Mouse (Mus musculus) hindbrain, embryonic 14.5 days (tissue): ENCODE measurements around the gene Armh3. TPM values are rescaled to one million over a fixed set of nuclear protein-coding genes. Genes with fewer than 3 reads are reported as not detected.

Experiments used
- ATAC-seq: fragments of 200-750 bp; cut with Nextera tagmentation; 2 replicates; pipeline ENCODE4 v1.8.0; 2017; ENCODE audit warnings: moderate number of reproducible peaks, mild to moderate bottlenecking, moderate TSS enrichment, moderate library complexity; ENCODE audit not compliant: low FRiP score
- DNase-seq: peaks from one replicate; pipeline ENCODE4 v3.0.0-alpha.2; 2015; ENCODE audit warnings: low spot score
- H3K27ac ChIP-seq: fragments of 300-500 bp; sonication (generic); 2 replicates; pipeline ENCODE4 v1.5.1; 2014; ENCODE audit warnings: mild to moderate bottlenecking, moderate library complexity
- H3K27me3 ChIP-seq: fragments of 300-500 bp; sonication (generic); 2 replicates; pipeline ENCODE4 v1.6.1; 2014; ENCODE audit warnings: mild to moderate bottlenecking, low read length, mixed read lengths; ENCODE audit not compliant: control insufficient read depth, insufficient read depth
- H3K36me3 ChIP-seq: fragments of 300-500 bp; sonication (generic); replicated peaks from 2 replicates; pipeline ENCODE4 v1.6.1; 2014; ENCODE audit not compliant: control insufficient read depth, insufficient read depth
- H3K4me1 ChIP-seq: fragments of 300-500 bp; sonication (generic); replicated peaks from 2 replicates; pipeline ENCODE4 v1.6.1; 2014; ENCODE audit warnings: antibody characterized with exemption, low read length, mixed read lengths; ENCODE audit not compliant: control insufficient read depth, insufficient read depth
- H3K4me2 ChIP-seq: fragments of 300-500 bp; sonication (generic); replicated peaks from 2 replicates; pipeline ENCODE4 v1.6.1; 2014; ENCODE audit warnings: mild to moderate bottlenecking, moderate library complexity
- H3K4me3 ChIP-seq: fragments of 300-500 bp; sonication (generic); replicated peaks from 2 replicates; pipeline ENCODE4 v1.5.1; 2014; ENCODE audit warnings: mild to moderate bottlenecking, low read length
- H3K9ac ChIP-seq: fragments of 300-500 bp; sonication (generic); 2 replicates; pipeline ENCODE4 v1.6.1; 2014
- H3K9me3 ChIP-seq: fragments of 300-500 bp; sonication (generic); 2 replicates; pipeline ENCODE4 v1.6.1; 2016; ENCODE audit warnings: low read length; ENCODE audit not compliant: control insufficient read depth
- WGBS: fragments of 180-500 bp; shearing (Covaris S2); extraction: QIAGEN DNeasy Blood & Tissue Kit; methylation state at CpG from one replicate; pipeline ENCODE4 v1.1.7; 2014; 5-methylcytosine and 5-hydroxymethylcytosine counted together
- polyA plus RNA-seq: library from polyadenylated mRNA; unstranded; fragments of >200 nt; fragmentation: Nextera tagmentation; extraction: Ambion mirVana; gene quantifications from 2 replicates; pipeline ENCODE4 v1.2.1, GENCODE M21; 2014

Gene Armh3
- polyA plus RNA-seq, 1 experiment from 2014 or later: 18.7 TPM

- Histone ChIP-seq H3K27ac (no peak overlapping the region), H3K9me3 (no peaks in the 10 kb centered on the region), H3K27me3 (no peaks in the 10 kb centered on the region), H3K4me3 (no peak overlapping the region), H3K36me3 (no peaks in the 10 kb centered on the region), H3K4me1 (0 out of 2 replicates have a peak, but pooled peaks cover 3% of the 10 kb centered on the region), H3K4me2 (peak overlapping the region; percentile 19; the same call in 1 of the 2 replicates), H3K9ac (no peak overlapping the region)
- DNase-seq (no peak), ATAC-seq (no peak)
- WGBS: 13% methylated on average over 15 of the region's 15 CpGs
Measured at GRCm38 (mm10) chr19:45796061-45796556, 202.2 kb downstream of the Armh3 start.

GRCm38 (mm10) chr19:45795406-45795944 is 202.8 kb downstream of the Armh3 start:
- Histone ChIP-seq H3K4me3 (no peak overlapping the region), H3K4me2 (peak overlapping the region; percentile 19; the same call in 1 of the 2 replicates), H3K27ac (no peak overlapping the region), H3K4me1 (0 out of 2 replicates have a peak, but pooled peaks cover 3% of the 10 kb centered on the region), H3K9me3 (no peaks in the 10 kb centered on the region), H3K36me3 (no peaks in the 10 kb centered on the region), H3K27me3 (no peaks in the 10 kb centered on the region), H3K9ac (no peak overlapping the region)
- no peak for DNase-seq
- no peak for ATAC-seq
- WGBS: 32% methylated on average over 15 of the region's 15 CpGs

GRCm38 (mm10) chr19:45794718-45795117 is 203.6 kb downstream of the Armh3 start:
- ATAC-seq (no peak), DNase-seq (no peak)
- H3K4me2 ChIP-seq: no peak overlapping the region
- 0 out of 2 replicates have a peak, but pooled peaks cover 3% of the 10 kb centered on the region for H3K4me1 ChIP-seq
- no peak overlapping the region for H3K27ac ChIP-seq
- no peak overlapping the region for H3K4me3 ChIP-seq
- H3K9me3 ChIP-seq: no peaks in the 10 kb centered on the region
- no peaks in the 10 kb centered on the region for H3K27me3 ChIP-seq
- 87% methylated on average over 6 of the region's 6 CpGs for WGBS
- H3K9ac ChIP-seq: no peak overlapping the region
- H3K36me3 ChIP-seq: no peaks in the 10 kb centered on the region

GRCm38 (mm10) chr19:45792404-45792803 is 205.9 kb downstream of the Armh3 start:
- Histone ChIP-seq H3K4me2 (no peak overlapping the region), H3K27ac (no peak overlapping the region), H3K4me3 (no peak overlapping the region), H3K4me1 (0 out of 2 replicates have a peak, but pooled peaks cover 3% of the 10 kb centered on the region), H3K9ac (no peak overlapping the region), H3K27me3 (no peaks in the 10 kb centered on the region), H3K9me3 (no peaks in the 10 kb centered on the region), H3K36me3 (no peaks in the 10 kb centered on the region)
- 82% methylated on average over 6 of the region's 6 CpGs for WGBS
- DNase-seq: no peak
- no peak for ATAC-seq

GRCm38 (mm10) chr19:45789888-45790874 is 208.1 kb downstream of the Armh3 start:
- Histone ChIP-seq H3K9me3 (no peaks in the 10 kb centered on the region), H3K9ac (no peak overlapping the region), H3K27ac (no peak overlapping the region), H3K27me3 (no peaks in the 10 kb centered on the region), H3K4me3 (no peak overlapping the region), H3K4me2 (no peak overlapping the region), H3K36me3 (no peaks in the 10 kb centered on the region), H3K4me1 (0 out of 2 replicates have a peak, but pooled peaks cover 3% of the 10 kb centered on the region)
- no peak for ATAC-seq
- no peak for DNase-seq
- 80% methylated on average over 13 of the region's 13 CpGs for WGBS

- no peak overlapping the region for H3K9ac ChIP-seq
- no peak for DNase-seq
- no peak overlapping the region for H3K4me3 ChIP-seq
- H3K36me3 ChIP-seq: no peaks in the 10 kb centered on the region
- 85% methylated on average over 7 of the region's 7 CpGs for WGBS
- no peak for ATAC-seq
- H3K4me1 ChIP-seq: 0 out of 2 replicates have a peak, but pooled peaks cover 3% of the 10 kb centered on the region
- no peak overlapping the region for H3K27ac ChIP-seq
- no peaks in the 10 kb centered on the region for H3K27me3 ChIP-seq
- no peak overlapping the region for H3K4me2 ChIP-seq
- no peaks in the 10 kb centered on the region for H3K9me3 ChIP-seq
Measured at GRCm38 (mm10) chr19:45789365-45789764, 208.9 kb downstream of the Armh3 start.

GRCm38 (mm10) chr19:45788337-45788736 is 210.0 kb downstream of the Armh3 start:
- Histone ChIP-seq H3K4me1 (peaks cover 7% of the 10 kb centered on the region; the same call in 1 of the 2 replicates), H3K9me3 (no peaks in the 10 kb centered on the region), H3K27ac (no peak overlapping the region), H3K4me2 (no peak overlapping the region), H3K4me3 (no peak overlapping the region), H3K36me3 (no peaks in the 10 kb centered on the region), H3K9ac (no peak overlapping the region), H3K27me3 (no peaks in the 10 kb centered on the region)
- WGBS: 92% methylated on average over 4 of the region's 4 CpGs
- DNase-seq (no peak), ATAC-seq (no peak)

- H3K4me2 ChIP-seq: no peak overlapping the region
- H3K9ac ChIP-seq: no peak overlapping the region
- H3K9me3 ChIP-seq: no peaks in the 10 kb centered on the region
- H3K36me3 ChIP-seq: no peaks in the 10 kb centered on the region
- no peak overlapping the region for H3K4me3 ChIP-seq
- H3K27ac ChIP-seq: no peak overlapping the region
- ATAC-seq (no peak), DNase-seq (no peak)
- no peaks in the 10 kb centered on the region for H3K27me3 ChIP-seq
- H3K4me1 ChIP-seq: peaks cover 5% of the 10 kb centered on the region; the same call in 1 of the 2 replicates
- 79% methylated on average over 3 of the region's 3 CpGs for WGBS
Measured at GRCm38 (mm10) chr19:45787450-45787849, 210.8 kb downstream of the Armh3 start.

- no peaks in the 10 kb centered on the region for H3K9me3 ChIP-seq
- ATAC-seq: no peak
- WGBS: 70% methylated on average over 3 of the region's 3 CpGs
Measured at GRCm38 (mm10) chr19:45785470-45785869, 212.8 kb downstream of the Armh3 start.

More at GRCm38 (mm10) chr19:45785470-45785869, 212.8 kb downstream of the Armh3 start:
- peaks cover 8% of the 10 kb centered on the region for H3K36me3 ChIP-seq
- no peak overlapping the region for H3K4me2 ChIP-seq
- no peak for DNase-seq
- no peak overlapping the region for H3K27ac ChIP-seq
- H3K9ac ChIP-seq: no peak overlapping the region
- H3K4me1 ChIP-seq: peaks cover 22% of the 10 kb centered on the region
- H3K4me3 ChIP-seq: no peak overlapping the region
- no peaks in the 10 kb centered on the region for H3K27me3 ChIP-seq
